Mouse (Mus musculus): ENCODE measurements at regions not wholly inside any gene's neighbourhood (a gene's known extent, or its start where the extent isn't known, plus 50 kb on each side); places are given as distances from the start of the nearest gene placed in this dataset.

DNA sequence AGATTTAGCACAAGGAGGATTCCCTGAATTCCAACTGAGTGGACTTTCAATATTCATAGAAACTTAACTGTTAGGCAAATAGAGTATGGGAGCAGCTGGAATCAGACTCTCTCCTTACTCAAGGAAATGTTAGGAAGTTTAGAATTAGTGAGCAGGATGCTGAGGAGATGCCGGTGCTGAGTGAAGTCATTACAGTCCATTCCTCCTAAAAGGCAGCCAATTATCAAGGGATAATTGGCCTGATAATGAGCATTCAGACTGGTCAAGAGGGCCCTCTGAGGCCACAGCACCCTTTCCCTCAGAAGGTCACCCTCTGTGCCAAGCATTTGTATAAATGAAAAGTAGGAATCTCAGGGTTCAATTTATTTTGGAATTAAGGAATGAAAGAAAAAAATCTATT is 590.6 kb downstream of the Gm43517 start:
- Histone ChIP-seq H3K4me1 (ENCODE audit: control insufficient read depth, insufficient read depth, low read length) (no peaks in the 10 kb centered on the region), H3K27me3 (replicated peaks; ENCODE audit: control insufficient read depth, insufficient read depth, low read length) (no peaks in the 10 kb centered on the region), H3K36me3 (ENCODE audit: control insufficient read depth, insufficient read depth, low read length) (no peaks in the 10 kb centered on the region), H3K4me3 (ENCODE audit: insufficient read depth, low read depth, low read length) (no peak overlapping the region), H3K27ac (ENCODE audit: insufficient read depth, low read depth, low read length) (no peak overlapping the region)
- 72% methylated on average over 1 of the region's 1 CpGs for WGBS
- no peak for DNase-seq
- TF ChIP-seq CTCF (conservative IDR thresholded peaks at IDR 0.05; ENCODE audit: insufficient read depth, insufficient read length, low read depth, low read length) (no peak), POLR2A (IDR thresholded peaks at IDR 0.05; ENCODE audit: low read depth, low read length) (no peak)

DNA sequence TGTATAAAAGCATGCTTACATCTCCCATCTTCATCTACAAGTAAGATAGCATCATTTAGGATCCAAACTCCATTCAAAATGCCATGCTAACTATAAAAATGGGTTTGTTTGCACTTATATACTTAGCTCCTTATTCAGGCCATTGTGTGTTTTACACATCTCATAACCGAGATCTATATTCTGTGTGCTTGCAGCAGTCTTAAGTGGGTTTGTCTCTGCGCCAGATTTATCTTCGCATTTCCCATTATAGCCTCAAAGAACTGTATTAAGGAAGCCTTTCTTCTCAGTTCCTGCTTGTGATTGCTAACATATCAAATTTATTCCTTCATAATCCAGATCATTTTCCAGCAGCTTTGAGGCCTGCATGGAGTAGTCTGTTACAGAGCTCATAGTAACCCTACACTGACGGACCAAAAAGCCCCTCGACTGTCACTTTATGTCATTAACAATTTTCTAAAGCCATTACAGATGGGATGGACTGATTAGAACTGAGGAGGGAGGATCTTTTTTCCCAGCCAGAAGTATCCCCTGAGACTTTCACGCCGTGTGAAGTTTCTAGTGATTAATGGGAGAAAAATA is 607.6 kb downstream of the Gm43517 start:
- no peak for TF ChIP-seq CTCF (conservative IDR thresholded peaks at IDR 0.05; ENCODE audit: insufficient read depth, insufficient read length, low read depth, low read length)
- no peak for TF ChIP-seq POLR2A (IDR thresholded peaks at IDR 0.05; ENCODE audit: low read depth, low read length)
- Histone ChIP-seq H3K36me3 (ENCODE audit: control insufficient read depth, insufficient read depth, low read length) (no peaks in the 10 kb centered on the region), H3K4me3 (ENCODE audit: insufficient read depth, low read depth, low read length) (no peak overlapping the region), H3K27me3 (replicated peaks; ENCODE audit: control insufficient read depth, insufficient read depth, low read length) (no peaks in the 10 kb centered on the region), H3K4me1 (ENCODE audit: control insufficient read depth, insufficient read depth, low read length) (no peaks in the 10 kb centered on the region), H3K27ac (ENCODE audit: insufficient read depth, low read depth, low read length) (no peak overlapping the region)
- 44% methylated on average over 7 of the region's 7 CpGs for WGBS
- DNase-seq: no peak

DNA sequence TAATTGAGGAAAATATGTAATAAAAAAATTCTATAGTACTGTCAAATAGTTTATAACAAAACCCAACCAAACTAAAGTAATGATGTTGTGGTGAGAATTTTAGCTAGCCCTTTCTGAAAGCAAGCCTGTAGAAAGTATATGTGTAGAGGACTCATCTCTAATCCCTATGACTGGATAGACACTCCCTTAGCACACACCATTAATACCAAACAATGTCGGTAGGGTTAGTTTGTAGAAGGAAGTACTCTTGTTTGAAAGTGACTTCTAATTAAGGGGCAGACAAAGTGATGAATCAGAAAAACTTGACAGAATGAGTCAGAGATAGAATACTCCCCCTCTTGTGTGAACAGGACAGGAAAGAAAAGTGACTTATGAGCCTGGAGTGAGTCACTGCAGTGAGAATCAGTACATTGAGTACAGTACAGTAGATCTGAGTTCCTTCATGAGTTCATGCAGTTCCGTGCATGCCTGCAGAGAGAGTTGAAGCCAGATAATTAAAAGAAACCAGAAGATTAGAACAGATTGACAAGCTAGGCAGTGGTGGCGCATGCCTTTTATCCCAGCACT is 610.0 kb downstream of the Prkd1 start:
- TF ChIP-seq CTCF (conservative IDR thresholded peaks at IDR 0.05; ENCODE audit: insufficient read depth, insufficient read length, low read depth, low read length): no peak
- no peak for TF ChIP-seq POLR2A (IDR thresholded peaks at IDR 0.05; ENCODE audit: low read depth, low read length)
- Histone ChIP-seq H3K27ac (ENCODE audit: insufficient read depth, low read depth, low read length) (no peak overlapping the region), H3K4me1 (ENCODE audit: control insufficient read depth, insufficient read depth, low read length) (no peaks in the 10 kb centered on the region), H3K27me3 (replicated peaks; ENCODE audit: control insufficient read depth, insufficient read depth, low read length) (no peaks in the 10 kb centered on the region), H3K4me3 (ENCODE audit: insufficient read depth, low read depth, low read length) (no peak overlapping the region), H3K36me3 (ENCODE audit: control insufficient read depth, insufficient read depth, low read length) (no peaks in the 10 kb centered on the region)
- 70% methylated on average over 3 of the region's 3 CpGs for WGBS
- no peak for DNase-seq

DNA sequence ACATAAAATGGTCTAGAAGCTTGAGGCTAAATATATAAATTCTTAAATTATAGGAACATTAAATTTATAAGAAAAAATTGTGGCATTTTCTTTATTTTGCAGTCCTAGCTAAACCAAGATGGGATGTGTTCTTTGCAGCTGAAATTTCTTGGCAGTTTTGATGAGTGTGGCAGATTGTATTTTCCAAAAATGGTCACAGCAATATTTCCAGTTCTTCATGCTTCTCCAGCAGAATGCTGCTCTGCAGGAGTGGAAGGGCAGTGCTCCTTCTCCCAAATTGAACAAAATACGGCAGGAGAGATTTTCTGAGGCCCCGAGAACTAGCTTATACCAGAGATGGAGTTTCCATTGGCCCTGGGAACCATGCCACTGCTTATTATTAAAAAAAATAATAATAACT is 587.6 kb downstream of the Prkd1 start:
- 89% methylated on average over 2 of the region's 2 CpGs for WGBS

DNA sequence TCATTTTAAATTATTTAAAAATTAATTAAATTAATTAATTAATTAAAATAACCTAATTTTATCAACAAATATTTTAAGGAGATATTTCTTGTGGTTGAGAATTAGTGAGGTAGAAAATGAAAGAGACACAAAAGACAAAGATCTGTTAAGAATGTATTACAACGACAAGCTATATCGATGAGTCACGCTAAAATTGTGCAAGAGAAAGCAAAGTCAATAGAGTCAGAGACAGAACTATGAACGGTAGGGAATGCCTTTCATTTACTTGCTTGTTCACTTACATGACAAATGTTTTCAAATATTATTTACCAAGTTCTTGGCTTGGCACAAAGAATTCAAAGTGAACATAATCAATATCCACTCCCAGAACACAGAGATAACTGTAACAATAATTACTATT is 582.5 kb downstream of the Prkd1 start:
- WGBS: 88% methylated on average over 4 of the region's 4 CpGs
- no peaks in the 10 kb centered on the region for H3K27me3 ChIP-seq (replicated peaks; ENCODE audit: control insufficient read depth, insufficient read depth, low read length)
- no peaks in the 10 kb centered on the region for H3K4me1 ChIP-seq (ENCODE audit: control insufficient read depth, insufficient read depth, low read length)
- no peak overlapping the region for H3K27ac ChIP-seq (ENCODE audit: insufficient read depth, low read depth, low read length)
- H3K4me3 ChIP-seq (ENCODE audit: insufficient read depth, low read depth, low read length): no peak overlapping the region
- DNase-seq: no peak
- TF ChIP-seq POLR2A (IDR thresholded peaks at IDR 0.05; ENCODE audit: low read depth, low read length) (no peak), CTCF (conservative IDR thresholded peaks at IDR 0.05; ENCODE audit: insufficient read depth, insufficient read length, low read depth, low read length) (no peak)
- no peaks in the 10 kb centered on the region for H3K36me3 ChIP-seq (ENCODE audit: control insufficient read depth, insufficient read depth, low read length)

More for the DNA sequence above, 587.6 kb downstream of the Prkd1 start:
- DNase-seq: no peak
- Histone ChIP-seq H3K4me3 (ENCODE audit: insufficient read depth, low read depth, low read length) (no peak overlapping the region), H3K36me3 (ENCODE audit: control insufficient read depth, insufficient read depth, low read length) (no peaks in the 10 kb centered on the region), H3K27ac (ENCODE audit: insufficient read depth, low read depth, low read length) (no peak overlapping the region), H3K4me1 (ENCODE audit: control insufficient read depth, insufficient read depth, low read length) (no peaks in the 10 kb centered on the region), H3K27me3 (replicated peaks; ENCODE audit: control insufficient read depth, insufficient read depth, low read length) (no peaks in the 10 kb centered on the region)
- TF ChIP-seq POLR2A (IDR thresholded peaks at IDR 0.05; ENCODE audit: low read depth, low read length) (no peak), CTCF (conservative IDR thresholded peaks at IDR 0.05; ENCODE audit: insufficient read depth, insufficient read length, low read depth, low read length) (no peak)

DNA sequence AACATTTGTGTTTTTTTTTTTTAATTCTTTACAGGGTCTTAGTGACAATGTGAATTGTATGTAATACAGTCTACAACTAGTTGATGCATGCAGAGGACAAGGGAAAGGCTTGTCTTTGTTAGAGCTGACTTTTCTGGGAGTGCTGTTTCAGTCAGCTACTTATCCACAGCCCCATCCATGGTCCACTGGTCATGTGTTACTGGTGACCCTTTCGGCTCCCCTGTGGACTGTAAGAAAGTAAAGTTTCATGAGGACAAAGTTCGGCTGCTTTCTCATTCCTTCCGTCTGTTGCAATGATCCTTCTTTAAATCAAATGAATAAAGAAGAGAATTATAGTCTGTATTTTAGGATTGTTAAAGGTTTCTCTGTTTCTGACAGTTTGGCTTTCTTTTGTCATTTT is 577.1 kb downstream of the Prkd1 start:
- DNase-seq: peak; percentile 52
- TF ChIP-seq POLR2A (IDR thresholded peaks at IDR 0.05; ENCODE audit: low read depth, low read length) (no peak), CTCF (conservative IDR thresholded peaks at IDR 0.05; ENCODE audit: insufficient read depth, insufficient read length, low read depth, low read length) (no peak)
- Histone ChIP-seq H3K4me1 (ENCODE audit: control insufficient read depth, insufficient read depth, low read length) (no peaks in the 10 kb centered on the region), H3K27me3 (replicated peaks; ENCODE audit: control insufficient read depth, insufficient read depth, low read length) (no peaks in the 10 kb centered on the region), H3K36me3 (ENCODE audit: control insufficient read depth, insufficient read depth, low read length) (no peaks in the 10 kb centered on the region), H3K27ac (ENCODE audit: insufficient read depth, low read depth, low read length) (no peak overlapping the region), H3K4me3 (ENCODE audit: insufficient read depth, low read depth, low read length) (no peak overlapping the region)
- WGBS: 24% methylated on average over 3 of the region's 3 CpGs

DNA sequence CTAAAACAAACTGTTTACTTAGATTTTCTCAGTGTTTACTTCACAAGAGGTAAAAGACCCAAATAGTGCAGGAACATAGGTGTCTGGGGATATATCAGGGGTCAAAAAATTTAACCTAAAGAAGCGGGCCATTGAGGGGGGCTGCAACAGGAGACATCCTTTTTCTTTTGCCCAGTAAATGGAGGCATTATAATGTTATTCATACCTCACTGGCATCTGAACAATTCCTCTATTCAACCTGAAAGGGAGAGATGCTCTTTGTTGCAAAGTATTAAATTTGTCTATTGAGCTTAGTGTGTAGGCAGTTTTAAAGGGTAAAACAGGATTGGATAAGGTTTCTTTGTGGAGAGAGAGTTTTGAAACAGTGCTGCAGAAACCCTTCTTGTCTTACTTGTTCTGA is 576.5 kb downstream of the Prkd1 start:
- no peak for DNase-seq
- no peak overlapping the region for H3K27ac ChIP-seq (ENCODE audit: insufficient read depth, low read depth, low read length)
- WGBS: 68% methylated on average over 1 of the region's 1 CpGs
- no peaks in the 10 kb centered on the region for H3K27me3 ChIP-seq (replicated peaks; ENCODE audit: control insufficient read depth, insufficient read depth, low read length)
- H3K4me3 ChIP-seq (ENCODE audit: insufficient read depth, low read depth, low read length): no peak overlapping the region
- H3K4me1 ChIP-seq (ENCODE audit: control insufficient read depth, insufficient read depth, low read length): no peaks in the 10 kb centered on the region
- no peaks in the 10 kb centered on the region for H3K36me3 ChIP-seq (ENCODE audit: control insufficient read depth, insufficient read depth, low read length)
- TF ChIP-seq CTCF (conservative IDR thresholded peaks at IDR 0.05; ENCODE audit: insufficient read depth, insufficient read length, low read depth, low read length): no peak
- TF ChIP-seq POLR2A (IDR thresholded peaks at IDR 0.05; ENCODE audit: low read depth, low read length): no peak
